Mouse (Mus musculus): ENCODE data around the gene Stoml1.

DNA sequence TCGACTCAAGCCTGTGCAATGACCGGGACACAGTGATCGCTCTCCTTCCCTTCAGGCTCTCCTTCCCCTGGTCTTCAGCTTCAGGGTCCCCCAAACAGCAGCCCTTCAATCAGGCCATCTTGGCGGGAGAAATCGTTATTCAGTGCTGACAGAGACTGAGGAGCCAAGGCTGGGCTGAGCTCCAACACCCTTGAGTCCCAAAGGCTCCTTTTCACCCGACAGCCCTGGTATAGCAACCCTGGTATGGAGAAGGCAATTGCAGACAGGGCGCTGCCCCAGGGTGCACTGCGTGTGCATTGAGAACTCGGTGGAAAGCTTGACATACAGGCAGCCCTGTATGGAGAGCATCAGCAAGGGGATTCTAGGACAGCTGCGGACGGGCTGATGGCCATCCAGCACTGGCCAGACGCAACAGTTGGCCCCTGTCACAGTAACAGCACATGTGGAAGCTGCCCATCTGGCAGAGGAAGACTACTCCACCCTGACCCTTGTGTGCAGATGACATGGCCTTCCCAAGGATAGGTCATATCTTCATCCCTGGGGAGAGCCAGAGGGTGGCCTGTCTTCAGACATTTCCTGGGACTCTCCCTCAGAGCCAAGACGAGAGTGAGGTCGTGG lies 57.2 kb downstream of the Stoml1 start:
- no peak for TF ChIP-seq CTCF (conservative IDR thresholded peaks at IDR 0.05; ENCODE audit: insufficient read depth, insufficient read length, low read depth, low read length)
- TF ChIP-seq POLR2A (IDR thresholded peaks at IDR 0.05; ENCODE audit: low read depth, low read length) = no peak

All from kidney, adult 2 months (tissue).